Mouse (Mus musculus): Measurements from ENCODE around the gene Gripap1. TPM values are rescaled to one million over a fixed set of nuclear protein-coding genes. Genes with fewer than 3 reads are reported as not detected.

The Gripap1 gene
- polyA plus RNA-seq, 1 experiment: 23.2 TPM

GRCm38 (mm10) chrX:7847845-7848244 lies 58.3 kb downstream of the Gripap1 start:
- Histone ChIP-seq H3K4me1 (ENCODE audit: control insufficient read depth, insufficient read depth, insufficient read length, low read length) (peaks cover 7% of the 10 kb centered on the region; the same call in 1 of the 2 replicates), H3K36me3 (ENCODE audit: control insufficient read depth, insufficient read depth, low read length) (peaks cover 6% of the 10 kb centered on the region; the same call in 1 of the 2 replicates), H3K27ac (ENCODE audit: insufficient read depth, low read depth, low read length) (no peak overlapping the region), H3K27me3 (ENCODE audit: control insufficient read depth, insufficient read depth, low read length) (no peaks in the 10 kb centered on the region), H3K4me3 (ENCODE audit: low read depth, low read length) (no peak overlapping the region)
- no peak for TF ChIP-seq POLR2A (IDR thresholded peaks at IDR 0.05; ENCODE audit: low read depth, low read length)
- no peak for TF ChIP-seq CTCF (IDR thresholded peaks at IDR 0.05; ENCODE audit: extremely low read depth, insufficient read length, insufficient replicate concordance, low read depth, low read length)
- WGBS: 79% methylated on average over 2 of the region's 2 CpGs

GRCm38 (mm10) chrX:7854578-7854977 lies 65.0 kb downstream of the Gripap1 start:
- 25% methylated on average over 2 of the region's 2 CpGs for WGBS
- Histone ChIP-seq H3K27ac (ENCODE audit: insufficient read depth, low read depth, low read length) (no peak overlapping the region), H3K27me3 (ENCODE audit: control insufficient read depth, insufficient read depth, low read length) (no peaks in the 10 kb centered on the region), H3K36me3 (ENCODE audit: control insufficient read depth, insufficient read depth, low read length) (peaks cover 8% of the 10 kb centered on the region), H3K4me3 (ENCODE audit: low read depth, low read length) (no peak overlapping the region), H3K4me1 (ENCODE audit: control insufficient read depth, insufficient read depth, insufficient read length, low read length) (no peaks in the 10 kb centered on the region)
- no peak for TF ChIP-seq POLR2A (IDR thresholded peaks at IDR 0.05; ENCODE audit: low read depth, low read length)
- peak; percentile 59; the same call in 1 of the 2 replicates for TF ChIP-seq CTCF (IDR thresholded peaks at IDR 0.05; ENCODE audit: extremely low read depth, insufficient read length, insufficient replicate concordance, low read depth, low read length)

- Histone ChIP-seq H3K4me1 (ENCODE audit: control insufficient read depth, insufficient read depth, insufficient read length, low read length) (0 out of 2 replicates have a peak, but pooled peaks cover 2% of the 10 kb centered on the region), H3K27me3 (ENCODE audit: control insufficient read depth, insufficient read depth, low read length) (no peaks in the 10 kb centered on the region), H3K27ac (ENCODE audit: insufficient read depth, low read depth, low read length) (no peak overlapping the region), H3K36me3 (ENCODE audit: control insufficient read depth, insufficient read depth, low read length) (peaks cover 5% of the 10 kb centered on the region), H3K4me3 (ENCODE audit: low read depth, low read length) (no peak overlapping the region)
- 85% methylated on average over 3 of the region's 3 CpGs for WGBS
- TF ChIP-seq CTCF (IDR thresholded peaks at IDR 0.05; ENCODE audit: extremely low read depth, insufficient read length, insufficient replicate concordance, low read depth, low read length): no peak
- no peak for TF ChIP-seq POLR2A (IDR thresholded peaks at IDR 0.05; ENCODE audit: low read depth, low read length)
Measured at GRCm38 (mm10) chrX:7859191-7859753, 69.7 kb downstream of the Gripap1 start.

GRCm38 (mm10) chrX:7863181-7863580 lies 73.6 kb downstream of the Gripap1 start:
- peaks cover 15% of the 10 kb centered on the region for H3K36me3 ChIP-seq (ENCODE audit: control insufficient read depth, insufficient read depth, low read length)
- TF ChIP-seq CTCF (IDR thresholded peaks at IDR 0.05; ENCODE audit: extremely low read depth, insufficient read length, insufficient replicate concordance, low read depth, low read length) (no peak), POLR2A (IDR thresholded peaks at IDR 0.05; ENCODE audit: low read depth, low read length) (no peak)
- 81% methylated on average over 1 of the region's 1 CpGs for WGBS
- no peak overlapping the region for H3K27ac ChIP-seq (ENCODE audit: insufficient read depth, low read depth, low read length)
- no peak overlapping the region for H3K4me3 ChIP-seq (ENCODE audit: low read depth, low read length)
- H3K27me3 ChIP-seq (ENCODE audit: control insufficient read depth, insufficient read depth, low read length): no peaks in the 10 kb centered on the region
- H3K4me1 ChIP-seq (ENCODE audit: control insufficient read depth, insufficient read depth, insufficient read length, low read length): 0 out of 2 replicates have a peak, but pooled peaks cover 2% of the 10 kb centered on the region

GRCm38 (mm10) chrX:7864551-7864950 lies 75.0 kb downstream of the Gripap1 start:
- Histone ChIP-seq H3K4me1 (ENCODE audit: control insufficient read depth, insufficient read depth, insufficient read length, low read length) (0 out of 2 replicates have a peak, but pooled peaks cover 2% of the 10 kb centered on the region), H3K36me3 (ENCODE audit: control insufficient read depth, insufficient read depth, low read length) (peaks cover 17% of the 10 kb centered on the region), H3K27me3 (ENCODE audit: control insufficient read depth, insufficient read depth, low read length) (no peaks in the 10 kb centered on the region), H3K4me3 (ENCODE audit: low read depth, low read length) (no peak overlapping the region), H3K27ac (ENCODE audit: insufficient read depth, low read depth, low read length) (peak overlapping the region; percentile 51; the same call in 1 of the 2 replicates)
- TF ChIP-seq POLR2A (IDR thresholded peaks at IDR 0.05; ENCODE audit: low read depth, low read length) (no peak), CTCF (IDR thresholded peaks at IDR 0.05; ENCODE audit: extremely low read depth, insufficient read length, insufficient replicate concordance, low read depth, low read length) (no peak)
- 70% methylated on average over 3 of the region's 3 CpGs for WGBS

- Histone ChIP-seq H3K27me3 (ENCODE audit: control insufficient read depth, insufficient read depth, low read length) (no peaks in the 10 kb centered on the region), H3K36me3 (ENCODE audit: control insufficient read depth, insufficient read depth, low read length) (peaks cover 17% of the 10 kb centered on the region), H3K4me1 (ENCODE audit: control insufficient read depth, insufficient read depth, insufficient read length, low read length) (0 out of 2 replicates have a peak, but pooled peaks cover 2% of the 10 kb centered on the region), H3K27ac (ENCODE audit: insufficient read depth, low read depth, low read length) (peak overlapping the region; percentile 51; the same call in 1 of the 2 replicates), H3K4me3 (ENCODE audit: low read depth, low read length) (no peak overlapping the region)
- WGBS: 59% methylated on average over 2 of the region's 2 CpGs
- TF ChIP-seq CTCF (IDR thresholded peaks at IDR 0.05; ENCODE audit: extremely low read depth, insufficient read length, insufficient replicate concordance, low read depth, low read length) (no peak), POLR2A (IDR thresholded peaks at IDR 0.05; ENCODE audit: low read depth, low read length) (no peak)
Measured at GRCm38 (mm10) chrX:7865343-7865742, 75.8 kb downstream of the Gripap1 start.

- TF ChIP-seq CTCF (IDR thresholded peaks at IDR 0.05; ENCODE audit: extremely low read depth, insufficient read length, insufficient replicate concordance, low read depth, low read length) (no peak), POLR2A (IDR thresholded peaks at IDR 0.05; ENCODE audit: low read depth, low read length) (no peak)
- no peak overlapping the region for H3K27ac ChIP-seq (ENCODE audit: insufficient read depth, low read depth, low read length)
Measured at GRCm38 (mm10) chrX:7865786-7866185, 76.2 kb downstream of the Gripap1 start.

More at GRCm38 (mm10) chrX:7865786-7866185, 76.2 kb downstream of the Gripap1 start:
- WGBS: 48% methylated on average over 2 of the region's 2 CpGs
- Histone ChIP-seq H3K4me3 (ENCODE audit: low read depth, low read length) (no peak overlapping the region), H3K27me3 (ENCODE audit: control insufficient read depth, insufficient read depth, low read length) (no peaks in the 10 kb centered on the region), H3K4me1 (ENCODE audit: control insufficient read depth, insufficient read depth, insufficient read length, low read length) (0 out of 2 replicates have a peak, but pooled peaks cover 2% of the 10 kb centered on the region), H3K36me3 (ENCODE audit: control insufficient read depth, insufficient read depth, low read length) (peaks cover 17% of the 10 kb centered on the region)
